Mouse (Mus musculus) liver, adult 2 months (tissue): ENCODE measurements around the gene Hnf4a.

Source experiments
- CTCF ChIP-seq: fragments of 200-500 bp; IDR thresholded peaks from 2 replicates; pipeline ENCODE4 v1.5.1; 2011; ENCODE audit warnings: low read depth, low read length, control low read depth
- POLR2A ChIP-seq: fragments of 200-500 bp; IDR thresholded peaks from 2 replicates; pipeline ENCODE4 v1.6.1; 2011; ENCODE audit warnings: low read length, control low read depth; ENCODE audit not compliant: insufficient read depth; ENCODE audit errors: extremely low read depth

- TF ChIP-seq POLR2A (no peak), CTCF (no peak)
Observed at GRCm38 (mm10) chr2:163469711-163470110, 36.9 kb upstream of the Hnf4a start.
